Mouse (Mus musculus) bone marrow, adult 2 months (tissue): ENCODE measurements around the gene Clrn1.

Source experiments
- CTCF ChIP-seq: fragments of 200-500 bp; IDR thresholded peaks from 2 replicates; pipeline ENCODE4 v1.5.1; 2011; ENCODE audit warnings: low read length, control low read depth; ENCODE audit not compliant: control insufficient read depth, insufficient read depth
- POLR2A ChIP-seq: fragments of 200-500 bp; IDR thresholded peaks from 2 replicates; pipeline ENCODE4 v1.6.1; 2011; ENCODE audit warnings: low read depth, mild to moderate bottlenecking, control low read depth, low read length, borderline replicate concordance; ENCODE audit not compliant: control insufficient read depth

DNA sequence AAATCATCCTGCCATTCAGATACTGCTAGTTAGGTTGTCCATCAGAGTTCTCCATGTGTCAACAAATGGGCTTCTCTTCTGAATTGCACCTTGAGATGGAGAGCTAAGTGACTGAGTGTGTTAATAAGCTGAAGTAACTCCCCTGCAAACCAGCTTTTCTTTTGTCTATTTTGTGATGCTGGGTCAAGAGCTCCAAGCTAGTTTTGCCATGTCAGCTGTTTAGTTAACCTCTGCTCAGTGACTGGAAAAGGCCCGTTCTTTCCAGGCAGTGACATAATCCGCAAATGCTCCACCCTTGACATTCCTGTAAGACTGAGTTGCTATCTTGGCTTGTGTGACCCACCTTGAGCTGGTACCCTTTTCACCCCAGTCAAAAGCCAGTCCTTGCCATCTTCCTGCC, 22.2 kb downstream of the Clrn1 start:
- TF ChIP-seq CTCF (no peak), POLR2A (no peak)
